Mouse (Mus musculus) CH12.LX (cell line): ENCODE data around the gene Slc6a4. TPM values are rescaled to one million over a fixed set of nuclear protein-coding genes. Genes with fewer than 3 reads are reported as not detected.
A peak's percentile ranks its signal among the peaks of the same experiment; 100 is the strongest.

Experiments used
- DNase-seq: peaks from one replicate; pipeline ENCODE4 v3.0.0-alpha.2; 2013; ENCODE audit errors: extremely low read depth
- H3K27ac ChIP-seq: 2 replicates; pipeline ENCODE4 v1.5.1; 2012; ENCODE audit warnings: low read depth, mild to moderate bottlenecking, control low read depth, moderate library complexity; ENCODE audit not compliant: insufficient read depth
- H3K27me3 ChIP-seq: replicated peaks from 2 replicates; pipeline ENCODE3; 2012; ENCODE audit warnings: inconsistent platforms
- H3K36me3 ChIP-seq, 2 experiments: replicated peaks in 1 of 2; 2 replicates each; pipeline versions ENCODE3 to v1.6.1; 2012; ENCODE audit warnings: inconsistent platforms in 1 of 2, low read length in 1 of 2, mild to moderate bottlenecking in 1 of 2, mixed read lengths in 1 of 2, moderate library complexity in 1 of 2; ENCODE audit not compliant: control insufficient read depth in 1 of 2, insufficient read depth in 1 of 2
- H3K4me1 ChIP-seq, 2 experiments: 2 replicates each; pipeline ENCODE4 v1.6.1; 2012; ENCODE audit warnings: inconsistent platforms in 1 of 2, moderate library complexity in 1 of 2; ENCODE audit not compliant: insufficient read depth in 2 of 2, control insufficient read depth in 1 of 2
- H3K4me2 ChIP-seq: 2 replicates; pipeline ENCODE4 v1.6.1; 2012; ENCODE audit warnings: low read depth, mild to moderate bottlenecking, control low read depth; ENCODE audit not compliant: poor library complexity, insufficient read depth, severe bottlenecking
- H3K4me3 ChIP-seq, 3 experiments: fragments of 150-350 bp in 1 of 3; sonication (generic) in 1 of 3; replicated peaks in 1 of 3; 2 replicates each; pipeline versions ENCODE3 to v1.5.1; 2011 to 2012; ENCODE audit warnings: low read depth in 2 of 3, low read length in 2 of 3, mild to moderate bottlenecking in 2 of 3, moderate library complexity in 2 of 3, control low read depth in 1 of 3, improper control_type of control experiment in 1 of 3, inconsistent platforms in 1 of 3, mixed read lengths in 1 of 3; ENCODE audit not compliant: poor library complexity in 1 of 3
- H3K79me2 ChIP-seq: replicated peaks from 2 replicates; pipeline ENCODE4 v1.6.1; 2012; ENCODE audit warnings: mild to moderate bottlenecking, moderate library complexity; ENCODE audit not compliant: control insufficient read depth, poor library complexity, insufficient read depth, severe bottlenecking; ENCODE audit errors: extremely low read depth
- H3K9ac ChIP-seq: 2 replicates; pipeline ENCODE4 v1.6.1; 2012; ENCODE audit warnings: low read depth, mild to moderate bottlenecking, control low read depth, moderate library complexity; ENCODE audit not compliant: insufficient read depth
- H3K9me3 ChIP-seq: replicated peaks from 2 replicates; pipeline ENCODE3; 2012; ENCODE audit warnings: low read length, inconsistent platforms, mixed read lengths
- BHLHE40 ChIP-seq: IDR thresholded peaks from 2 replicates; pipeline ENCODE4 v1.6.1; 2011; ENCODE audit warnings: mild to moderate bottlenecking, low read depth, low read length, improper control_type of control experiment
- CHD1 ChIP-seq: IDR thresholded peaks from 2 replicates; pipeline ENCODE4 v1.6.1; 2012; ENCODE audit warnings: low read depth, low read length, improper control_type of control experiment, inconsistent platforms
- E2F4 ChIP-seq: IDR thresholded peaks from 2 replicates; pipeline ENCODE4 v1.6.1; 2011; ENCODE audit warnings: low read depth, low read length, improper control_type of control experiment; ENCODE audit not compliant: insufficient replicate concordance
- GABPA ChIP-seq: IDR thresholded peaks from 2 replicates; pipeline ENCODE4 v1.6.1; 2012; ENCODE audit warnings: low read depth, low read length, improper control_type of control experiment, inconsistent platforms; ENCODE audit not compliant: insufficient replicate concordance
- HCFC1 ChIP-seq: IDR thresholded peaks from 2 replicates; pipeline ENCODE4 v1.6.1; 2012; ENCODE audit warnings: low read depth, mild to moderate bottlenecking, inconsistent platforms, low read length, improper control_type of control experiment
- KAT2A ChIP-seq: IDR thresholded peaks from 2 replicates; pipeline ENCODE4 v1.6.1; 2012; ENCODE audit warnings: low read length, improper control_type of control experiment, inconsistent platforms; ENCODE audit not compliant: insufficient replicate concordance
- MAX ChIP-seq: IDR thresholded peaks from 2 replicates; pipeline ENCODE4 v1.6.1; 2011; ENCODE audit warnings: low read length, improper control_type of control experiment
- MYC ChIP-seq: IDR thresholded peaks from 2 replicates; pipeline ENCODE4 v1.6.1; 2011; ENCODE audit warnings: low read depth, mild to moderate bottlenecking, improper control_type of control experiment, low read length
- NELFE ChIP-seq: IDR thresholded peaks from 2 replicates; pipeline ENCODE4 v1.6.1; 2011; ENCODE audit warnings: low read depth, low read length, improper control_type of control experiment
- NRF1 ChIP-seq: IDR thresholded peaks from 2 replicates; pipeline ENCODE4 v1.6.1; 2014; ENCODE audit warnings: low read depth, mild to moderate bottlenecking, inconsistent platforms, low read length, improper control_type of control experiment, moderate library complexity
- POLR2A ChIP-seq: IDR thresholded peaks from 2 replicates; pipeline ENCODE4 v1.6.1; 2011; ENCODE audit warnings: low read depth, mild to moderate bottlenecking, improper control_type of control experiment, low read length
- POLR2AphosphoS2 ChIP-seq: IDR thresholded peaks from 2 replicates; pipeline ENCODE4 v1.6.1; 2011; ENCODE audit warnings: low read depth, low read length, improper control_type of control experiment
- RAD21 ChIP-seq: IDR thresholded peaks from 2 replicates; pipeline ENCODE4 v1.6.1; 2011; ENCODE audit warnings: low read depth, mild to moderate bottlenecking, low read length, improper control_type of control experiment, moderate library complexity
- SMC3 ChIP-seq: IDR thresholded peaks from 2 replicates; pipeline ENCODE4 v1.6.1; 2011; ENCODE audit warnings: low read depth, low read length, improper control_type of control experiment
- TBP ChIP-seq: conservative IDR thresholded peaks from 2 replicates; pipeline ENCODE4 v1.6.1; 2011; ENCODE audit warnings: low read depth, low read length, improper control_type of control experiment
- TCF12 ChIP-seq: IDR thresholded peaks from 2 replicates; pipeline ENCODE4 v1.6.1; 2014; ENCODE audit warnings: low read depth, mild to moderate bottlenecking, inconsistent platforms, low read length, improper control_type of control experiment
- UBTF ChIP-seq: IDR thresholded peaks from 2 replicates; pipeline ENCODE4 v1.6.1; 2012; ENCODE audit warnings: low read depth, mild to moderate bottlenecking, inconsistent platforms, low read length, improper control_type of control experiment, moderate library complexity
- USF2 ChIP-seq: conservative IDR thresholded peaks from 2 replicates; pipeline ENCODE4 v1.6.1; 2011; ENCODE audit warnings: low read depth, low read length, improper control_type of control experiment
- ZMIZ1 ChIP-seq: IDR thresholded peaks from 2 replicates; pipeline ENCODE4 v1.6.1; 2012; ENCODE audit warnings: low read depth, mild to moderate bottlenecking, inconsistent platforms, low read length, improper control_type of control experiment
- dilution Hi-C: fragments of 300-500 bp; cut with MboI; formaldehyde crosslinking; loops from 2 replicates; pipeline ENCODE4 v1.14.3; 2020; ENCODE audit warnings: low sequenced_read_pairs; ENCODE audit not compliant: extremely low pct_unique_long_range_greater_than_20kb, extremely low pct_ligation_motif_present
- in situ Hi-C: fragments of 300-500 bp; cut with MboI; formaldehyde crosslinking; loops from 3 replicates; pipeline ENCODE4 v1.14.3; 2019; ENCODE audit warnings: low sequenced_read_pairs, low pct_ligation_motif_present, low pct_unique_long_range_greater_than_20kb, mixed read lengths
- polyA plus RNA-seq: library from polyadenylated mRNA; unstranded; fragments of >175 nt; gene quantifications from 2 replicates; pipeline ENCODE4 v1.2.1, GENCODE M21; 2012; ENCODE audit warnings: low read depth; ENCODE audit not compliant: insufficient read length
- total RNA-seq, 2 experiments: library from RNA; depleted of rRNA; stranded (reverse); fragments of 300-350 nt in 1 of 2; fragments of >200 nt in 1 of 2; gene quantifications; 2 replicates each; pipeline ENCODE4 v1.2.3; 2012 to 2014

Gene Slc6a4
- total and polyA plus RNA-seq, 3 experiments: not detected

- Histone ChIP-seq H3K4me1 (peaks cover 0 to 28% of the 10 kb centered on the region in 2 experiments; a peak in 2 of 4 replicates), H3K27ac (no peak overlapping the region), H3K9ac (no peak overlapping the region), H3K4me3 (no peak overlapping the region), H3K79me2 (peaks cover 38% of the 10 kb centered on the region), H3K9me3 (no peaks in the 10 kb centered on the region), H3K4me2 (no peak overlapping the region), H3K36me3 (peaks cover 19 to 64% of the 10 kb centered on the region in 2 experiments), H3K27me3 (no peaks in the 10 kb centered on the region)
- peak; percentile 49 for DNase-seq
- TF ChIP-seq E2F4: no peak
- TF ChIP-seq BHLHE40: peak; percentile 63
- TF ChIP-seq USF2: no peak
- TF ChIP-seq POLR2A: no peak
- 0 out of 2 replicates have a peak, but pooled peaks have one; percentile 38 for TF ChIP-seq MYC
- in situ Hi-C loops: no loop called here
- dilution Hi-C loops: no loop called here
These were observed 63.5 kb downstream of the Slc6a4 start for GRCm38 (mm10) chr11:77061951-77062350.

- H3K27me3 ChIP-seq: no peaks in the 10 kb centered on the region
- no peak for TF ChIP-seq POLR2AphosphoS2
- TF ChIP-seq NELFE: no peak
- no peak for TF ChIP-seq ZMIZ1
- TF ChIP-seq MAX: no peak
- TF ChIP-seq KAT2A: no peak
- no peak for TF ChIP-seq POLR2A
- no peak for TF ChIP-seq CHD1
- no peak for TF ChIP-seq TBP
- no peak for TF ChIP-seq GABPA
- no peak for TF ChIP-seq RAD21
- TF ChIP-seq TCF12: no peak
- TF ChIP-seq HCFC1: no peak
- no peak for TF ChIP-seq NRF1
- no peak for TF ChIP-seq SMC3
- no peak for TF ChIP-seq E2F4
- TF ChIP-seq UBTF: no peak
- TF ChIP-seq MYC: no peak
- no peaks in the 10 kb centered on the region for H3K9me3 ChIP-seq
- DNase-seq: no peak
- H3K4me3 ChIP-seq: no peak overlapping the region
- no peak overlapping the region for H3K9ac ChIP-seq
- H3K4me2 ChIP-seq: no peak overlapping the region
- peaks cover 43% of the 10 kb centered on the region for H3K79me2 ChIP-seq
- dilution Hi-C loops: no loop called here
- peaks cover 19 to 69% of the 10 kb centered on the region in 2 experiments for H3K36me3 ChIP-seq
- H3K4me1 ChIP-seq: peaks cover 0 to 28% of the 10 kb centered on the region in 2 experiments; a peak in 2 of 4 replicates
- in situ Hi-C loops: no loop called here
- H3K27ac ChIP-seq: no peak overlapping the region
These were observed 65.0 kb downstream of the Slc6a4 start for GRCm38 (mm10) chr11:77063406-77063805.
